Mouse (Mus musculus) right cerebral cortex, postnatal 14 days (tissue): ENCODE data around the gene Zbtb11.

ENCODE experiments used
- DNase-seq: peaks from one replicate; pipeline ENCODE4 v3.0.0; 2022

The Zbtb11 gene

DNA sequence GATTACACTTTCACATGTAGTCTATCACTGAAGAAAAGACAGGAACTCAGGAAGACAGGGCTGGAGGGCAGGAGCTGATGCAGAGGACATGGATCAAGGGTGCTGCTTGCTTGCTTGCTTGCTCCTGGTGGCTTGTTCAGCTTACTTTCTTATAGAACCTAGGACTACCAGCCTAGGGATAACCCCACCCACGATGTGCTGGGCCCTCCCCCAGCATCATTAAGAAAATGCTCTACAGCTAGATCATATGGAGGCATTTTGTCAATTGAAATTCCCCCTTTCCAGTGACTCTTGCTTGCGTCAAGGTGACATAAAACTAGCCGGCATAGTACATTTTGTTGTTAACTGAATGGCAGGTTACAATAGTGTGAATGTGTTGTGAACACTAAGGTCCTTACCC, 82.2 kb downstream of the Zbtb11 start:
- no peak for DNase-seq

DNA sequence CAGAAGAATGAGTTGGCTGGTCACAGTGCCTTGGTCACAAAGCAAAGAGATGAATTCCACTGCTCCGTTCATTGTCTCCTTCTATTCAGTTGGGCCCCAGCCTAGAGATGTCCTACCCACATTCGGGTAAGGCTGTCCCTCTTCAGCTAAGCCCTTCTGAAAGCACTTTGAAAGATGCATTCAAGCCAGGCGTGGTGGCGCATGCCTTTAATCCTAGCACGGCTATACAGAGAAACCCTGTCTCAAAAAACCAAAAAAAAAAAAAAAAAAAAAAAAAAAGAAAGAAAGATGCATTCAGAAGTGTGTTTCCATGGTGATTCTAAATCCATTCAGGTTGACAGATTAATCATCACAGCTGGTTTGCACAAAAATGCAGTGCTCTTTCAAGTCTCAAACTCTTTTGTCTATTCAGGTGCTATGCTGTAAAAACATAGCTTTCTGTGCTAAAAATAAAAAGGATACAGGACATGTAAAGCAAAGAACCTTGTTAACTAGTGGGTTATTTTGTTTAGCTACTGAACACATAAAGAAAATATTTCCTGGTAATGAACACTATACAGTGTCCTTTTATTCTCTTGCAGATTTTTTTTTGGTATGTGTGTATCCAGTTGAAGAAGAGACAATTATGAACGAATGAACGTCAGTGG, 83.4 kb downstream of the Zbtb11 start:
- no peak for DNase-seq

GRCm38 (mm10) chr16:56058151-56058550, 84.5 kb downstream of the Zbtb11 start:
- DNase-seq: no peak
